Mouse (Mus musculus) cerebellum, adult 9-11 months (tissue): ENCODE data around the gene Hephl1.

ENCODE experiments used
- DNase-seq: peaks from one replicate; pipeline ENCODE4 v3.0.0; 2022

Hephl1 gene

DNA sequence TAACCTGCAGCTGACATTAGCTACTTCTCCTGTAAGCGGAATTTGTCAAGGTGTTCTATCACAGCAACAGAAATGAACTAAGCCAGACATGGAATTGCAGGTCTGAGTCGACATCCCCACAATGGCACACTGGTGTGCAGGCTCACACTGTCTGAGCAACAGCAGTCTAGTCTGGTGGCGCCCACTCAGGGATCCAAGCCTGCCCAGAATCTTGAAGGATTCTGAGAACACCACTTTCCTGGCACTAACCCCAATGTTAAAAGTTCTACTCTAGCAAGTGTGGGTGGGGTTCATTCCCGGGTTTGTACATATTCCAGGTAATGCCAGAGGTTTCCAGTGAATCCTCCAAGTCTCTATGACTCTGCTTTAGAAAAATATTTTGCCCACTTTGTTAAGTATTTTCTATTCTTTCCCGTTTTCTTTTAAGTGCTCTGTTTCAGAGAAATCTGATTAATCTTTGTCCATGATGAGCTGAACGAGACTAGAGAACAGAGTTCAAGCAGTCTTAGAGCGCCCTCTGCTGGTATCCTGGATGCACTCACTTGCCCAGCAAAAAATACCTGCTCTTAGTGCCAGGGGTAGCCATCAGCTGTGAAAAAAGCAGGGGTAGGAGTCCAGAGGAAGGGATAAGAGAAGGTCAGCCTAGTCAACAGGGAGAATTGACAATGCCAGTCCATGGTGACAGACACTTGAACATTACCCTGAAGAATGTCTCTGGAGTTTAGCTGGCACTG is 96.5 kb downstream of the Hephl1 start:
- DNase-seq = peak; percentile 38

GRCm38 (mm10) chr9:15007566-15007965 is 104.3 kb downstream of the Hephl1 start:
- DNase-seq = no peak

GRCm38 (mm10) chr9:15004298-15004685 is 107.6 kb downstream of the Hephl1 start:
- no peak for DNase-seq

GRCm38 (mm10) chr9:15003676-15004297 is 108.1 kb downstream of the Hephl1 start:
- DNase-seq = no peak

DNA sequence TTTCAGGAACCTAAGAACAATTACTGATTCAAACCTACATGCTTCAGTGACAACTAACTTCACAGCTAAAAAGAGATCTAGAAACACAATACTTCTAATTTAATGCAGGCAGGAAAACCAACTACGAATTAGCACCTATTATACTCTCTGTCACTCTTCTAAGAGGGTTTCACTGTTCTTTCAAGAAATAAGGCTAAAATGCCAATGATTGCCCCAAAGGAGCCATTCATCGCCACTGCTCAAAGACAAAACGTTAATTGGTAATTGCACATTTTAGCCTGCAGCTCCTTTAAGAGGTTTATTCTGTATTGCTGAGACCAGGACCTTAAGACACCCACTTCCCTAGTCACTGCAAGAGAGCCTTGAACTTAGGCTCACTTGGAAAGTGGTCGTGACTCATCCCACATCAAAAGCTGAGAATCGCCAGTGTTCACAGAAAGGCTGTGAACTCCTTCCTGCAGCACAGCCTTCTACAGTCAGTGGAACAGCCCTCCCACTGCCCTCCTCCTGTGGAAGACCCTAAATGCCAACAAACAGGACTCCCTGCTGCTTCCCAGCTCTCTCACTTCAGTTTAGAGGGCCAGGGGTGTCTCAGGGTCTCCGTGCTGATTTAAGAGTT is 108.8 kb downstream of the Hephl1 start:
- no peak for DNase-seq
